Mouse (Mus musculus): ENCODE measurements around the gene Sh3d19. TPM values are rescaled to one million over a fixed set of nuclear protein-coding genes. Genes with fewer than 3 reads are reported as not detected.

The Sh3d19 gene
- total and polyA plus RNA-seq, 3 experiments, result 0.09 to 1.2 (median 0.49) TPM

DNA sequence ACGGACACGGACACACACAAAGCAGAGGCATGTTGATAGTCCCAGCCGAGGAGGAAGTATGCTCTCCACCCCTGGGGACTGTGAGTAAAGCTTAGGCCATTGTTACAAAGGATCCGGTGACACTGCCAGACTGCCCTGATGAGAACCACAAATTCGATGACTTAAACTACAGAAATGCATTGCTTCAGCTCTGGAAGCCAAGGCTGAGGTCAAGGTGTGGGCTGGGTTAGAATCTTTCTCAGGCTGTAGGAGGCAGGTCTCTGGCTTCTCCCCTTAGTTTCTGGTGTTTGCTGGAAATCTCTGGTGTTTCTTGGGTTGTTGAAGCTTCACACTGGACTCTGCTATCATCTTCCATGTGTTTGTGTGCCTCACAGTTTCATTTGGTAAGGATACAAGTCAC lies 41.2 kb upstream of the Sh3d19 start:
- H3K27me3 ChIP-seq (ENCODE audit: insufficient read depth, low read length), result peaks cover 7% of the 10 kb centered on the region; the same call in 1 of the 2 replicates
- no peaks in the 10 kb centered on the region for H3K36me3 ChIP-seq (replicated peaks)
- H3K9me3 ChIP-seq (replicated peaks), result no peaks in the 10 kb centered on the region
- H3K4me1 ChIP-seq (ENCODE audit: insufficient read depth, low read depth, low read length), result no peaks in the 10 kb centered on the region
- no peak for DNase-seq (ENCODE audit: low spot score)
- no peak for ATAC-seq (ENCODE audit: extremely low read depth, insufficient number of reproducible peaks, low FRiP score, poor library complexity, severe bottlenecking)
- no peak overlapping the region for H3K4me3 ChIP-seq (ENCODE audit: low read depth, low read length)
- TF ChIP-seq GATA2 (IDR thresholded peaks at IDR 0.05; ENCODE audit: borderline replicate concordance, low read depth, low read length), result no peak
- TF ChIP-seq POLR2AphosphoS5 (IDR thresholded peaks at IDR 0.05; ENCODE audit: insufficient replicate concordance, low read depth, low read length), result no peak
- no peak for TF ChIP-seq CTCF (IDR thresholded peaks at IDR 0.05; ENCODE audit: low read depth, low read length)
- no peak for TF ChIP-seq TAL1 (conservative IDR thresholded peaks at IDR 0.05; ENCODE audit: low read depth, low read length)
- no peak for TF ChIP-seq GATA1 (IDR thresholded peaks at IDR 0.05; ENCODE audit: borderline replicate concordance, low read length)

DNA sequence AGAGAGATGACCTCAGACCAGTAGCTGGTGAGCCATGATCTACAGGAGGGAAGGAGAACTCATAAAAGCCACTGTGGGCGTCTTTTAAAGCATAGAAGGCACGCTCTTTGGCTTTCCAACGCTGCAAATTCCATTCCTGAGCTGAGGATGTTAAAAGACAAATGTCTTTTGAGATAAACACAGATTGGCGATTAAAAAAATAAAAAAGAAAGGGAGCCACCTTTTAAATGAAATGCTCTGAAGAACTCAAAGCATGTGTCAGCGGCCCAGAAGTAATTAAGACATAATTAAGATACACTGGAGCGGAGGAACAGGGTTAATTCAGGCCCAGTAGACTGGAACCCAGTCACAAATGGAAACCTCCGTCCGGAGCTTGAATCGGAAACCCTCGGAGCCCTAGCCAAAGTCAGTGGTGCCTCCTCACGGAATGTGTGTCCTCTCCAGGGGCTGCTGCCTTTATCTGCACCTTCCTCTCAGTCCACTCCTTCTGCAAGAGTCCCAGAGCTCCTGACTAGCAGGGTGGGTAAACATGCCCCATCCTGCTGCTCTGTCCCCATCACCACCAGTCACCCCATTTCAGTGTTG lies 40.1 kb upstream of the Sh3d19 start:
- Histone ChIP-seq H3K4me3 (ENCODE audit: low read depth, low read length) (no peak overlapping the region), H3K36me3 (replicated peaks) (no peaks in the 10 kb centered on the region), H3K4me1 (ENCODE audit: insufficient read depth, low read depth, low read length) (no peaks in the 10 kb centered on the region), H3K9me3 (replicated peaks) (no peaks in the 10 kb centered on the region), H3K27me3 (ENCODE audit: insufficient read depth, low read length) (peaks cover 7% of the 10 kb centered on the region; the same call in 1 of the 2 replicates)
- no peak for TF ChIP-seq TAL1 (conservative IDR thresholded peaks at IDR 0.05; ENCODE audit: low read depth, low read length)
- TF ChIP-seq GATA1 (IDR thresholded peaks at IDR 0.05; ENCODE audit: borderline replicate concordance, low read length), result no peak
- no peak for TF ChIP-seq GATA2 (IDR thresholded peaks at IDR 0.05; ENCODE audit: borderline replicate concordance, low read depth, low read length)
- TF ChIP-seq CTCF (IDR thresholded peaks at IDR 0.05; ENCODE audit: low read depth, low read length), result no peak
- TF ChIP-seq POLR2AphosphoS5 (IDR thresholded peaks at IDR 0.05; ENCODE audit: insufficient replicate concordance, low read depth, low read length), result no peak
- DNase-seq (ENCODE audit: low spot score) (no peak), ATAC-seq (ENCODE audit: extremely low read depth, insufficient number of reproducible peaks, low FRiP score, poor library complexity, severe bottlenecking) (no peak)

DNA sequence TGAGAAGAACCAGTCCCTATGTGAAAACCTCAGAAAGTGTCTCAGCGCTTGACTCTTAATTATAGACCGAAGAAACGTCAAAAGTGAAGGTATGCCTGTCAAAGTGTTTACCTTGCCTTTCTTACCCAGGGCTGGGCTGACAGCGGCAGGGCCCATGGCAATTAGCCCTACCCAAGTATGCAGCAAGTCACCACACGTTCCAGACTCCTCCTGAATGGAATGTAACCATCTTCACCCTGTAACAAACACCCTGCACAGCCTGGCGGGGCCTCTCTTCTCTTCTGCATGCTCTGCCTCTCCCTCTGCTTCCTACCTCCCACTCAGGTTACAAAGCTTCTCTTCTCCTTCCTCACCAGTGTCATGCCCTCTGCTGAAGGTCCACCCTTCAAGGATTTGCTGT lies 39.0 kb upstream of the Sh3d19 start:
- Histone ChIP-seq H3K27me3 (ENCODE audit: insufficient read depth, low read length) (peaks cover 7% of the 10 kb centered on the region; the same call in 1 of the 2 replicates), H3K36me3 (replicated peaks) (no peaks in the 10 kb centered on the region), H3K4me1 (ENCODE audit: insufficient read depth, low read depth, low read length) (no peaks in the 10 kb centered on the region), H3K9me3 (replicated peaks) (no peaks in the 10 kb centered on the region), H3K4me3 (ENCODE audit: low read depth, low read length) (no peak overlapping the region)
- DNase-seq (ENCODE audit: low spot score) (no peak), ATAC-seq (ENCODE audit: extremely low read depth, insufficient number of reproducible peaks, low FRiP score, poor library complexity, severe bottlenecking) (no peak)
- TF ChIP-seq POLR2AphosphoS5 (IDR thresholded peaks at IDR 0.05; ENCODE audit: insufficient replicate concordance, low read depth, low read length) (no peak), TAL1 (conservative IDR thresholded peaks at IDR 0.05; ENCODE audit: low read depth, low read length) (no peak), CTCF (IDR thresholded peaks at IDR 0.05; ENCODE audit: low read depth, low read length) (no peak)

DNA sequence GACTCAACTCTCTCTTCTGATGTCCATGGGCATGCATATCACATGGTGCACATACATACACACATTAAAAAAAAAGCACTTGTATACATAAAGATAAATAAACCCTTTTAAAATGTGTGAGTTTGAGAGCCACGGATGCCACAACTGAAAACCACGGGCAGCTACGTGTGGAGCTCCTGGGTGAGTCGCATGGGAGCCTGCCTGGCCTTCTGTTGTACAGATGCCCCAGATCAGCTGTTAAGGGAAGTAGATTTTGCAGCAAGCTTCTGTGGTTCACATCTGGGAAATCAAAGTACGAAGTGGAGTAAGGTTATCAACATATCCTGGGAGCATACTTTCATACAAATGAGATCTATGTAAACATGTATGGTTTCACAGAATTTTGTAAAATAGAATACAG lies 37.3 kb upstream of the Sh3d19 start:
- ATAC-seq (ENCODE audit: extremely low read depth, insufficient number of reproducible peaks, low FRiP score, poor library complexity, severe bottlenecking) (no peak), DNase-seq (ENCODE audit: low spot score) (no peak)
- TF ChIP-seq GATA1 (IDR thresholded peaks at IDR 0.05; ENCODE audit: borderline replicate concordance, low read length) (no peak), TAL1 (conservative IDR thresholded peaks at IDR 0.05; ENCODE audit: low read depth, low read length) (no peak), GATA2 (IDR thresholded peaks at IDR 0.05; ENCODE audit: borderline replicate concordance, low read depth, low read length) (no peak), CTCF (IDR thresholded peaks at IDR 0.05; ENCODE audit: low read depth, low read length) (no peak), POLR2AphosphoS5 (IDR thresholded peaks at IDR 0.05; ENCODE audit: insufficient replicate concordance, low read depth, low read length) (no peak)
- Histone ChIP-seq H3K9me3 (replicated peaks) (no peaks in the 10 kb centered on the region), H3K4me3 (ENCODE audit: low read depth, low read length) (no peak overlapping the region), H3K27me3 (ENCODE audit: insufficient read depth, low read length) (peaks cover 4% of the 10 kb centered on the region; the same call in 1 of the 2 replicates), H3K4me1 (ENCODE audit: insufficient read depth, low read depth, low read length) (no peaks in the 10 kb centered on the region), H3K36me3 (replicated peaks) (no peaks in the 10 kb centered on the region)

DNA sequence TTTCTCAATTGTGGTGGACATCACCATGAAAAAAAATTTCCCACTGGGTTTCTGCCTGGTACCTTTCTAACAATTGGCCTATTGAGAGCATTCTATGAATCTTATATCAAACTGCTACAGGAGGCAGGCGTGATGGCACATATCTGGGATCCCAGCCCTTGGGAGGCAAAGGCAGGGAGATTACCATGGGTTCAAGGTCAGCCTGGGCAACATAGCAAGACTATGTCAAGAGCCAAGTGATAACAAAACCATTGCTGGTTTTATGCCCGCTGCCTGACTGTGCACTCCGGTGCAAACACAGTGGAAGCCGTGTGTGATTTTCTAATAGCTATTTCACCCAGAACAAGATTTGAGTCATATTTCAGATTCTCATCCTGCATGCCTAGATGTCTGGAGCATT lies 20.0 kb upstream of the Sh3d19 start:
- H3K27me3 ChIP-seq (ENCODE audit: insufficient read depth, low read length), result no peaks in the 10 kb centered on the region; the same call in 1 of the 2 replicates
- DNase-seq (ENCODE audit: low spot score) (no peak), ATAC-seq (ENCODE audit: extremely low read depth, insufficient number of reproducible peaks, low FRiP score, poor library complexity, severe bottlenecking) (no peak)
- TF ChIP-seq GATA1 (IDR thresholded peaks at IDR 0.05; ENCODE audit: borderline replicate concordance, low read length), result no peak
- no peak for TF ChIP-seq CTCF (IDR thresholded peaks at IDR 0.05; ENCODE audit: low read depth, low read length)
- TF ChIP-seq TAL1 (conservative IDR thresholded peaks at IDR 0.05; ENCODE audit: low read depth, low read length), result no peak
- no peak for TF ChIP-seq GATA2 (IDR thresholded peaks at IDR 0.05; ENCODE audit: borderline replicate concordance, low read depth, low read length)
- no peak for TF ChIP-seq POLR2AphosphoS5 (IDR thresholded peaks at IDR 0.05; ENCODE audit: insufficient replicate concordance, low read depth, low read length)
- no peaks in the 10 kb centered on the region for H3K4me1 ChIP-seq (ENCODE audit: insufficient read depth, low read depth, low read length)
- H3K4me3 ChIP-seq (ENCODE audit: low read depth, low read length), result no peak overlapping the region
- H3K9me3 ChIP-seq (replicated peaks), result no peaks in the 10 kb centered on the region
- H3K36me3 ChIP-seq (replicated peaks), result no peaks in the 10 kb centered on the region

DNA sequence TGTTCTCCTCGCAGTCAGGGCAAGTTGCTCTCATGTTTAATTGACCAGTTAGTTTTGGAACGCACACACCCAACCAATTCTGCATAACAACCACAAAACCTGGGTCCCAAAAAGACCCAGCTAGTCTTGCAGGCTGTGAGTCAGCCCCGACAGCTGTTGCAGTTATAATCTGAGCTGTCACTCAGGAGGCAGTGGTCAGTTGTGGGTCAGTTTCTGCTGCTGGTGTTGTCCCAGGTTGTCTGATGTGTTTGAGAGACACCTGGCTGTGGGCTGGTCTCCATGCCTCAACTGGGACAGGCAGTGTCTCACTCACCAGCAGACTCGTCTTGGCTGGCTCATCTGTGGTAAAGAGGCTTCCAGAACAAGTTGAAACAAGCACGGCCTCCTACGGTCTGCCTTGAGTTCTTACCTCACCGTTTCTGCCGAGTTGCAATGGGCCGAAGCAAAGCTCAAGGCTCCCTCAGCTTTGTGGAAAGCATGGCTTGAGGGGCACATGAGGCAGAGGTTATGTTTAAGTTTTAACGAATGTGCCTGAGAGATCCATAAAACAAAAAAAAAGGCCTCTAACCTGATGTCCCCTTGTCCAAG lies 18.1 kb upstream of the Sh3d19 start:
- no peaks in the 10 kb centered on the region for H3K36me3 ChIP-seq (replicated peaks)
- no peaks in the 10 kb centered on the region; the same call in 1 of the 2 replicates for H3K27me3 ChIP-seq (ENCODE audit: insufficient read depth, low read length)
- H3K4me1 ChIP-seq (ENCODE audit: insufficient read depth, low read depth, low read length), result no peaks in the 10 kb centered on the region
- no peaks in the 10 kb centered on the region for H3K9me3 ChIP-seq (replicated peaks)
- DNase-seq (ENCODE audit: low spot score) (no peak), ATAC-seq (ENCODE audit: extremely low read depth, insufficient number of reproducible peaks, low FRiP score, poor library complexity, severe bottlenecking) (no peak)
- TF ChIP-seq GATA1 (IDR thresholded peaks at IDR 0.05; ENCODE audit: borderline replicate concordance, low read length) (no peak), TAL1 (conservative IDR thresholded peaks at IDR 0.05; ENCODE audit: low read depth, low read length) (no peak), POLR2AphosphoS5 (IDR thresholded peaks at IDR 0.05; ENCODE audit: insufficient replicate concordance, low read depth, low read length) (no peak), GATA2 (IDR thresholded peaks at IDR 0.05; ENCODE audit: borderline replicate concordance, low read depth, low read length) (no peak), CTCF (IDR thresholded peaks at IDR 0.05; ENCODE audit: low read depth, low read length) (no peak)
- H3K4me3 ChIP-seq (ENCODE audit: low read depth, low read length), result no peak overlapping the region

Data from G1E (cell line).